Mouse (Mus musculus): Measurements from ENCODE around the gene Atp10a. TPM values are rescaled to one million over a fixed set of nuclear protein-coding genes. Genes with fewer than 3 reads are reported as not detected.
A peak's percentile ranks its signal among the peaks of the same experiment; 100 is the strongest.

The Atp10a gene
- polyA plus RNA-seq, 1 experiment: 1.5 TPM

DNA sequence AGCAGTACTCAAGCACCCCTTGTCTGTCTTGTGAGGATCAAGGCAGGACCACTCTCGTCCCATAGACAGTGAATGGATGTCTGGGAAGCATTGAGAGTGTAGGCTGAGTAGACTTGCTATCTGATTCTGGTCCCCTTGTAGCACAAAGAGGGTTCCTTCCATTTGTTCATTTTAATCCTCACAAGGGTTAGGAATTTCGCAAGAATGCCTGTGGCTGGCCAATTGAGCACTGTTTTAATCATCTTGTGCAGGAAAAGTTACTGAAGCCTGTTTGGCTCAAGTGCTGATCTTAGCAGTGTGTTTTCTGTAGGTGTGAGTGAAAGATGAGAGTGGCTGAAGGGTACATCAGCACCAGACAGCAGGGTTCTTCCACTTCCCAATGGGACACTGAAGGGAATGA lies 101.4 kb downstream of the Atp10a start:
- Histone ChIP-seq H3K4me1 (ENCODE audit: control insufficient read depth, insufficient read depth, low read length) (no peaks in the 10 kb centered on the region), H3K27ac (ENCODE audit: insufficient read depth, low read depth, low read length) (no peak overlapping the region), H3K36me3 (ENCODE audit: control insufficient read depth, insufficient read depth, low read length) (no peaks in the 10 kb centered on the region), H3K4me3 (ENCODE audit: insufficient read depth, low read depth, low read length) (no peak overlapping the region), H3K27me3 (replicated peaks; ENCODE audit: control insufficient read depth, insufficient read depth, low read length) (no peaks in the 10 kb centered on the region)
- no peak for DNase-seq
- 91% methylated on average over 2 of the region's 2 CpGs for WGBS
- TF ChIP-seq CTCF (conservative IDR thresholded peaks at IDR 0.05; ENCODE audit: insufficient read depth, insufficient read length, low read depth, low read length) (no peak), POLR2A (IDR thresholded peaks at IDR 0.05; ENCODE audit: low read depth, low read length) (no peak)

DNA sequence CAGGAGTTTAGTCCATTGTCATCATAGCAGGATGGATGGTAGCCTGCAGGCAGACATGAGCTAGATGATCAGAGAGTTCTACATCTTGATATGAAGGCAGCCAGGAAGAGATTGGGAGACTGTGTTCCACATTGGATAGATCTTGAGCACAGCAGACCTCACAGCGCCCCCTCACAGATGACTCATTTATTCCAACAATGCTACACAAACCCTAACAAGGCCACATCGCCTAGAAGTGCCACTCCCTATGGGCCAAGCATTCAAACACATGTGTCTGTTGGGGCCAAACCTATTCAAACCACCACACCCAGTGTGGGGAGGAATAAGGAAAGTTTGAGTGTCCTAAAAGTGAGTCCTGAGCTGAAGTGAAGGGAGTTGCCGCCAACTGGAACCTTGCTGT lies 102.4 kb downstream of the Atp10a start:
- Histone ChIP-seq H3K27ac (ENCODE audit: insufficient read depth, low read depth, low read length) (no peak overlapping the region), H3K4me3 (ENCODE audit: insufficient read depth, low read depth, low read length) (no peak overlapping the region), H3K27me3 (replicated peaks; ENCODE audit: control insufficient read depth, insufficient read depth, low read length) (no peaks in the 10 kb centered on the region), H3K36me3 (ENCODE audit: control insufficient read depth, insufficient read depth, low read length) (no peaks in the 10 kb centered on the region), H3K4me1 (ENCODE audit: control insufficient read depth, insufficient read depth, low read length) (no peaks in the 10 kb centered on the region)
- no peak for TF ChIP-seq POLR2A (IDR thresholded peaks at IDR 0.05; ENCODE audit: low read depth, low read length)
- no peak for TF ChIP-seq CTCF (conservative IDR thresholded peaks at IDR 0.05; ENCODE audit: insufficient read depth, insufficient read length, low read depth, low read length)
- WGBS: 93% methylated on average over 3 of the region's 3 CpGs
- DNase-seq: no peak

DNA sequence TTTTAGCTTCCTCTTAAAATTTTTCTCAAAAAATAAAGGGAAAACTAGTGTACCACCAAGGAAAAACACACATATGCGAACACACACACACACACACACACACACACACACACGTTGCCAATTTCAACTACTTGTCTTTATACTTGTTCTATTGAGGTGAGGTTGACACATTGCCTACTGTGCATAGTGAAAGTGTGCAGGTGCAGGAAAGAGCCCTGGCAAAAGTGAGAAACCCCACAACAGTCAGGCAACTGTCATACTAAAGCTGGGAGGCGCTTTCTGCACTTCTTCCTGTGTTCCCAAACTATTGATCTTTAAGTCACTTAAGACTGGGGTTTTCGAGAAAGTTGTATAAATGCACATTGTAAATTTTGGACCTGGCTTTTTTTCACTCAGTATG lies 103.3 kb downstream of the Atp10a start:
- no peak overlapping the region for H3K27ac ChIP-seq (ENCODE audit: insufficient read depth, low read depth, low read length)
- no peak overlapping the region for H3K4me3 ChIP-seq (ENCODE audit: insufficient read depth, low read depth, low read length)
- DNase-seq: no peak
- H3K27me3 ChIP-seq (replicated peaks; ENCODE audit: control insufficient read depth, insufficient read depth, low read length): no peaks in the 10 kb centered on the region
- H3K4me1 ChIP-seq (ENCODE audit: control insufficient read depth, insufficient read depth, low read length): no peaks in the 10 kb centered on the region
- TF ChIP-seq POLR2A (IDR thresholded peaks at IDR 0.05; ENCODE audit: low read depth, low read length) (no peak), CTCF (conservative IDR thresholded peaks at IDR 0.05; ENCODE audit: insufficient read depth, insufficient read length, low read depth, low read length) (no peak)
- no peaks in the 10 kb centered on the region for H3K36me3 ChIP-seq (ENCODE audit: control insufficient read depth, insufficient read depth, low read length)
- 90% methylated on average over 4 of the region's 4 CpGs for WGBS

DNA sequence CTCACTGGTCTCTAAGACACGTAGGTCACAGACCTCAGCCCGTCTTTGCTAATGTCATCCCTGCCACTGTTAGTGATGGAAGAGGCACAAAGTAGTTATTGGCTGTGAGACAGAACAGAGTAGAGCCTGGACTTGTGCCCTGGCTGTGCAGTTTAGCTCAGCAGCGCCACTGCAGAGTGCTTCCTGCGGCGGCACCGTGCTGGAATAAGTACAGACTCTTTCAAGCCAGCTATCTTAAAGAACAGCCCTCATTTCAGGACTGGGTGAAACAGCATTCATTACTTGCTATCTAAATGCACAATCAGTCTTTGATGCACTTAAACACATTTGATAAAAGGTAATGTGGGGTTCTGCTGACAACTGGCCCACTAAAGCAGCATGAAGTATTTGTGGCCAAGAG lies 111.3 kb downstream of the Atp10a start:
- no peak for DNase-seq
- Histone ChIP-seq H3K4me1 (ENCODE audit: control insufficient read depth, insufficient read depth, low read length) (no peaks in the 10 kb centered on the region), H3K36me3 (ENCODE audit: control insufficient read depth, insufficient read depth, low read length) (no peaks in the 10 kb centered on the region), H3K27ac (ENCODE audit: insufficient read depth, low read depth, low read length) (no peak overlapping the region), H3K27me3 (replicated peaks; ENCODE audit: control insufficient read depth, insufficient read depth, low read length) (no peaks in the 10 kb centered on the region), H3K4me3 (ENCODE audit: insufficient read depth, low read depth, low read length) (no peak overlapping the region)
- no peak for TF ChIP-seq POLR2A (IDR thresholded peaks at IDR 0.05; ENCODE audit: low read depth, low read length)
- no peak for TF ChIP-seq CTCF (conservative IDR thresholded peaks at IDR 0.05; ENCODE audit: insufficient read depth, insufficient read length, low read depth, low read length)
- 78% methylated on average over 6 of the region's 6 CpGs for WGBS

DNA sequence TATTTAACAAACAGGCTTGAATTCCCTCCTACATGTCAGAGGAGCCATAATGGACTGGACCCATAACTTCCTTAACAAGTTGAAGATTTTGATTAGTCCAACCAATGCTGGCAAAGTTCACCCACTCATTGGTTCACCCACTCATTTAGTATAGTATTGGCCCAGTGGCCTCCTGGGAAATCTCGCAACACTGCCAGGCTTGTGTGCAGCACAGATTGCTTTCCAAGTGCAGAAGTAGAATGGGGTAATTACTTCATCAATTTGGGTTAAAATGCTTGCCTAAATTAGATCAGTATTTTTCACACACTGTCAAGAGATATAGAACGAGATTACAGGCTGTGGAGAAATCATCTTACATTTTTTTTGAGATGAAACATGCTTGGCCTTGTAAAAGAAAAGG lies 112.3 kb downstream of the Atp10a start:
- Histone ChIP-seq H3K27me3 (replicated peaks; ENCODE audit: control insufficient read depth, insufficient read depth, low read length) (no peaks in the 10 kb centered on the region), H3K27ac (ENCODE audit: insufficient read depth, low read depth, low read length) (no peak overlapping the region), H3K36me3 (ENCODE audit: control insufficient read depth, insufficient read depth, low read length) (no peaks in the 10 kb centered on the region), H3K4me3 (ENCODE audit: insufficient read depth, low read depth, low read length) (no peak overlapping the region), H3K4me1 (ENCODE audit: control insufficient read depth, insufficient read depth, low read length) (no peaks in the 10 kb centered on the region)
- 78% methylated on average over 2 of the region's 2 CpGs for WGBS
- DNase-seq: no peak
- TF ChIP-seq POLR2A (IDR thresholded peaks at IDR 0.05; ENCODE audit: low read depth, low read length) (no peak), CTCF (conservative IDR thresholded peaks at IDR 0.05; ENCODE audit: insufficient read depth, insufficient read length, low read depth, low read length) (no peak)

DNA sequence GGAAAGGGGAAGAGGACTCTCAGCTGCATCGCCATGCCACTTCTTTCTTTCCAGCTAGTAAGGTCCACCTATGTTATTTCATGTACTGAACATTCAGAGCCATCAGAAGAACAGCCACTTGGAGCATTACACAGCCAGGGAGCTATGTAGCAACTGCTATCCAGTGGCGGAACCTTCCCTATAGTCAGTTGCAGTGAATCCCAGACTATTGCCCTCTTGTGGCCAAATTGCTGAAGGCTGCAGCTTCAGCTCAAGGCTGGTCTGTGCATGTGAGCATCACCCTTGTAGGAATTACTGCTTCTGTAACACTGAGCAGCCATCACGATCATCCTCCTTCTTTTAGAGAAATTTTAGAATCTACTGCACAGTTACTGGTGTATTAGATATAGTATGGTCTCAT lies 114.3 kb downstream of the Atp10a start:
- H3K4me3 ChIP-seq (ENCODE audit: insufficient read depth, low read depth, low read length): no peak overlapping the region
- peak; percentile 24 for DNase-seq
- no peak overlapping the region for H3K27ac ChIP-seq (ENCODE audit: insufficient read depth, low read depth, low read length)
- H3K4me1 ChIP-seq (ENCODE audit: control insufficient read depth, insufficient read depth, low read length): no peaks in the 10 kb centered on the region
- TF ChIP-seq POLR2A (IDR thresholded peaks at IDR 0.05; ENCODE audit: low read depth, low read length) (no peak), CTCF (conservative IDR thresholded peaks at IDR 0.05; ENCODE audit: insufficient read depth, insufficient read length, low read depth, low read length) (peak; percentile 66)
- 83% methylated on average over 3 of the region's 3 CpGs for whole genome bisulfite sequencing
- H3K27me3 ChIP-seq (replicated peaks; ENCODE audit: control insufficient read depth, insufficient read depth, low read length): no peaks in the 10 kb centered on the region
- no peaks in the 10 kb centered on the region for H3K36me3 ChIP-seq (ENCODE audit: control insufficient read depth, insufficient read depth, low read length)

DNA sequence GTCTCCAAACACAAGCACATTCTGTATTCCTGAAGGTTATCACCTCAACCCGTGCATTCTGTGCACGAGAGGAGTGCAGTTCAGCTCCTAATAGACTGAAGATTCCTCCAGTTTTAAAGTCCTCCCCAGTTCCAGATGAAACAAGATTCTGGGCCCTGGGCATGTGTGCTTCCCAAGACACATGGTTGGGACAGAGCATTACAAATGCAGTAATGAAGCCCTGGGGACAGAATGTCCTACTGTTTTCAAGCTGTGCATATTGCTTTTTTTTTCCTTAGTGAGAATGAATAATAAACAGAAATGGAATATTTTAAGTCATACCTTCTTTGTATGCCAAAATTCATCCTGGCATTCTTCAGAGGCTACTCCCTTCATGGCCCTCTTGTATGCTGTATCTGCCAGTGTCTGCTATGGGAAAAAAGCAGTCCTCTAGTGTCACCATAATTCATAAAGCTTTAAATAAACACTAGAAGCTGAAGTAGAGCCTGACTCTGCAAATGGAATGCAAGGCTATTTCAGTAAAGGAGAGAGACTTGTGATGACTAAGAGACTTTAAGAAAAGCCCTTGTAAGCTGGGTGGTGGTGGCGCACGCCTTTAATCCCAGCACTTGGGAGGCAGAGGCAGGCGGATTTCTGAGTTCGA lies 116.2 kb downstream of the Atp10a start:
- no peak for DNase-seq
- no peaks in the 10 kb centered on the region for H3K27me3 ChIP-seq (replicated peaks; ENCODE audit: control insufficient read depth, insufficient read depth, low read length)
- H3K36me3 ChIP-seq (ENCODE audit: control insufficient read depth, insufficient read depth, low read length): no peaks in the 10 kb centered on the region
- H3K4me1 ChIP-seq (ENCODE audit: control insufficient read depth, insufficient read depth, low read length): no peaks in the 10 kb centered on the region
- no peak overlapping the region for H3K27ac ChIP-seq (ENCODE audit: insufficient read depth, low read depth, low read length)
- TF ChIP-seq POLR2A (IDR thresholded peaks at IDR 0.05; ENCODE audit: low read depth, low read length) (no peak), CTCF (conservative IDR thresholded peaks at IDR 0.05; ENCODE audit: insufficient read depth, insufficient read length, low read depth, low read length) (no peak)
- 86% methylated on average over 6 of the region's 6 CpGs for WGBS
- no peak overlapping the region for H3K4me3 ChIP-seq (ENCODE audit: insufficient read depth, low read depth, low read length)
